Mouse (Mus musculus): Measurements from ENCODE around the gene Pa2g4. TPM values are rescaled to one million over a fixed set of nuclear protein-coding genes. Genes with fewer than 3 reads are reported as not detected.

Gene Pa2g4
- polyA plus RNA-seq, 1 experiment from 2014 or later = 205 TPM

DNA sequence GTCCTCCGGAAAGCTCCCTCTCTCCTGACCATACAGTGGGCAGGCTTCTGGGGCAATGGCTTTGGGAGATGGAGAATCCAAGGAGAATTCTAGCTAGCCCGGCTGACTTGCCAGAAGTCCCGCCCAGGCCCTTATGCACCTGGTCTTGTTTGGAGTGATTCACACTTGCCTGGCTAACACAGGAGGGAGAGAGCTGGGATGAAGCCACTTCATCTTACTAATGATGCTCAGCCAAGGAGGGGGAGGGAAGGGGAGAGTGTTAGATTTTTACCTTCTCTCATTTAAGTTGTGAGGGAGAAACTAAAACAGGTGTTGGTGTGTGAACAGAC is 20.3 kb downstream of the Pa2g4 start:
- DNase-seq (ENCODE audit: low spot score) = no peak
- H3K27ac ChIP-seq = no peak overlapping the region
- no peaks in the 10 kb centered on the region for H3K9me3 ChIP-seq
- H3K4me3 ChIP-seq = no peak overlapping the region
- H3K27me3 ChIP-seq (ENCODE audit: insufficient read depth, poor library complexity, severe bottlenecking) = no peaks in the 10 kb centered on the region
- H3K4me1 ChIP-seq (replicated peaks) = peaks cover 30% of the 10 kb centered on the region
- 91% methylated on average over 3 of the region's 3 CpGs for WGBS
- H3K36me3 ChIP-seq = peaks cover 53% of the 10 kb centered on the region

DNA sequence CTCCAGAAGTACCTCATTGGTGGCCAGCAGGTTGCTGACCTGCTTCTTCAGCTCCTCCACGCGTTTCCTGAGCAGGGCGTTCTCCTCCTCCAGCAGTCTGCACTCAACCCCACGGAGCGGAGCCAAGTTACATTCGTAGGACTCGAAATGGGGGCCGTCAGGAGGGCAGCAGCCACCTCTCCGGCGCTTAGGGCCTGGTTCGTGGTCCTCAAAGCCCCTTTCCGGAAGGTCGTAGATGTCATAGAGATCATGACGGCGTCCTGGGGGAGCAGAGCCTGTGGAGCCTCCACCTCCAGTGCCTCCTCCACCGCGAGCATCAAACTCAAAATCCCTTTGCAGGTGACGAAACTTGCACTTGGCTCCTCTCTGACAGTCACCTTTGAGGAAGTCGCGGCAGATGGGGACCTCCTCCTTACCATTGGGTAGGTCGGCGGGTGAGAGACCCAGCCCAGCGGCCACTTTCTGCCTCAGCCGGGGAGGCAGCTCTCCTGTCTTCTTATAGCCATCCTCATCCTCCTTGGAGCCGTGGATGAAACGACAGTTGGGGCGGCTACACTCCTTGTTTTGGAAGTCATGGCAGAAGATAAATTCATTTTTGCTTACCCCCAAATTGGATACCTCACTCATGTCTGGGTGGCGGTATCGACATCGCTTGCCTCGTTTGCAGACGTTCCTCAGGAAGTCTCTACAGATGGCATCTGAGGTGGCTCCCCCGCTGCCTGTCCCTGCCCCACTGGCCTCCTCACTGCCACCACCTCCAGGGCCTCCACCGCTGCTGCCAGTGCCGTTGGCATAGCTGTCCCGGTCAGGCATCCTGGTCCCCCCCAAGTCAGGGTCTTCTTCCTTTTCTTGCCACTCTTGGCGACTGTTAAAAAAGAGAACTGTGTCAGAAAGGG is 20.9 kb downstream of the Pa2g4 start:
- Histone ChIP-seq H3K36me3 (peaks cover 53% of the 10 kb centered on the region), H3K27me3 (ENCODE audit: insufficient read depth, poor library complexity, severe bottlenecking) (no peaks in the 10 kb centered on the region), H3K4me3 (0 out of 2 replicates have a peak overlapping the region, but pooled peaks have one; percentile 2), H3K9me3 (no peaks in the 10 kb centered on the region), H3K27ac (no peak overlapping the region), H3K4me1 (replicated peaks) (peaks cover 30% of the 10 kb centered on the region)
- no peak for DNase-seq (ENCODE audit: low spot score)
- 96% methylated on average over 37 of the region's 37 CpGs for WGBS

DNA sequence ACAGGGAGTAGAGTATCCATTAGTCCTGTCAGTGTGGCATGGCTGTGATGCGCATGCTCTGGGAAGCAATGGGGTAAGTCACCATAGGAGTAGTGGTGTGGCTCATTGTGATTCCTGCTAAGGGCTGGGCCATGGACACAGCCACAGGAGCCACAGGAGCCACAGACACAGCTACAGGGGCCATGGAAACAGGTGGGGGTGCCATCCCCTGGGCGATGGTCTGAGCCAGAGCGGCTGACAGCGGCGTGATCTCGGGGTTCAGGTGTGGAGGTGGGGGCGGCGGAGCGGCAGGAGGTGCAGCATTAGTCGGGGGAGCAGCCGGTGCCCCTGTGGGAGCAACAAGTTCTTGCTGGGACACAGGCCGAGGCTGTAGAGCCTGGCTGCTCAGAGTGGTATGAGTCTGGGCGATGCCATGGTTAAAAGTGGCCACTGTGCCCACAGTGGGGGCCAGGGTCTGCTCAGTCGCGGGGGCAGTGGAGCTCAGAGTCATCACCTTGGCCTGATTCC is 21.6 kb downstream of the Pa2g4 start:
- Histone ChIP-seq H3K27me3 (ENCODE audit: insufficient read depth, poor library complexity, severe bottlenecking) (no peaks in the 10 kb centered on the region), H3K9me3 (no peaks in the 10 kb centered on the region), H3K4me1 (replicated peaks) (peaks cover 30% of the 10 kb centered on the region), H3K27ac (no peak overlapping the region), H3K4me3 (peak overlapping the region; percentile 2; the same call in 1 of the 2 replicates), H3K36me3 (peaks cover 53% of the 10 kb centered on the region)
- WGBS = 98% methylated on average over 15 of the region's 15 CpGs
- DNase-seq (ENCODE audit: low spot score) = no peak

DNA sequence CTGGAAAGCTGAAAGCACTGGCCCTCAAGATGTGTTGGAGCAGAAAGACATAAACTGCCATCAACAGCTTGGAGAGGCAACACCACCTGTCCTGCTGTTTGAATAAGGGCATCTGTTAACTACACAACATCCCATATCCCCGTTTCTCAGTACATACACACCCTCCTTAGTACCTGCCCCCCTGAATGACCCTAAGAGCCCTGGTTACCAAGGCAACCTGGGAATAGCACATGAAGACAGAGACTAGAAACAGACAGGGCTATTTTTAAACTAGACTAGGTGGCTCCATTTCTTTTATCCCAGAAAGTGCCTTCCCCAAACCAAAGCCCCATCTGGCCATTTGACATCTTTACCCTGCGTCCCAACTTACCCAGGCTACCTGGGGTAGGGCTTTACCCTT is 22.7 kb downstream of the Pa2g4 start:
- 73% methylated on average over 2 of the region's 2 CpGs for WGBS

DNA sequence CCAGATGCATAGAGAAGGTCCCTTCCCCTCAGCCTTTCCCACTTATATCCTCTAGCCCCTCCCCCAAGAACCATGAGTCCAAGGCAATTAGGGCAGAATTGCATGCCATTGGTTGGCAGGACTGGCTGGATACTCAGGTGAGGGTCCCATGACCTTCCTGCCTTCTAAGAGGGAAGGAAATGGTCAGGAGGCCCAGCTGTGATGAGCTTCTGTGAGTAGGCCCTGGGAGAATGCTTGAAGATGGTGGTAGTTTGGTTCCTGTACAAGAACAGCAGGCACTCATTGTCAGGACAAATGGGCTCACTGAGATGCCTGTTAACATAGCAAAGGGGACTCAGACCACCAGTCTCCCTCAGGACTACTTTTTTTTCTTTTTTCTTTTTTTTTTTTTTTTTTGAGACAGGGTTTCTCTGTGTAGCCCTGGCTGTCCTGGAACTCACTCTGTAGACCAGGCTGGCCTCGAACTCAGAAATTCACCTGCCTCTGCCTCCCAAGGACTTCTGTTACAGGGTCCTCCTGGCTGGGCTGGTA is 27.4 kb downstream of the Pa2g4 start:
- Histone ChIP-seq H3K9me3 (no peaks in the 10 kb centered on the region), H3K27me3 (ENCODE audit: insufficient read depth, poor library complexity, severe bottlenecking) (peaks cover 6% of the 10 kb centered on the region; the same call in 1 of the 2 replicates), H3K4me3 (no peak overlapping the region), H3K27ac (no peak overlapping the region), H3K4me1 (replicated peaks) (peaks cover 13% of the 10 kb centered on the region), H3K36me3 (peaks cover 26% of the 10 kb centered on the region)
- no peak for DNase-seq (ENCODE audit: low spot score)
- WGBS = 95% methylated on average over 1 of the region's 1 CpGs

More for the DNA sequence above, 22.7 kb downstream of the Pa2g4 start:
- Histone ChIP-seq H3K9me3 (no peaks in the 10 kb centered on the region), H3K27me3 (ENCODE audit: insufficient read depth, poor library complexity, severe bottlenecking) (no peaks in the 10 kb centered on the region), H3K27ac (no peak overlapping the region), H3K4me3 (no peak overlapping the region), H3K4me1 (replicated peaks) (peaks cover 30% of the 10 kb centered on the region), H3K36me3 (peaks cover 53% of the 10 kb centered on the region)
- DNase-seq (ENCODE audit: low spot score) = no peak

DNA sequence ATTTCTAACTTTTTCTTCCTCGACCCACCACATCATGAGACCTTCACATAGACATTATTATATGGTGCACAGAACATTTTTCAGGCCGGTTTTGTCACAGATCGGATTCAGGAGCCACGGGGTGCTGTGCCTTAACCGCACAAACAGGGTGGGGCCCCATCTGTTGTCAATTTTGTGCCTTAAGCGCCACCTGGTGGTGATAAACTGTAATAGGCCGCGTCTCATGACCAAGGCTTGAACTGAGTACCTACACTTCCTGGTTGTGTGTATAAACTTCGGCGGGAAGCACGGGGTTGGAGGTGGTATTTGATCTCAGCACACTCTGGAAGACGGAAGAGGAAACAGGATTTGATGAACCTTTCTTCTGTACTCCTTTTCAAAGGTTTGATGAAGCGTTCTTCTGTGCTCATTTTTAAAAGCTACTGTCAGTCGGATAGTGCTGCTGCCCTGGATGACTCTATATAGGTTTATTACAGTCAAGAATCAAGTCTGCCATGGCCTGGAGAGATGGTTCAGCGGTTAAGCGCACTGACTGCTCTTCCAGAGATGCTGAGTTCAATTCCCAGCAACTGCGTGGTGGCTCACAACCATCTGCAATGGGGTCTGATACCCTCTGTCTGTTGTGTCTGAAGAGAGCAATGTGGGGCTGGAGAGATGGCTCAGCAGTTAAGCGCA is 29.4 kb downstream of the Pa2g4 start:
- 18% methylated on average over 18 of the region's 18 CpGs for WGBS
- peak overlapping the region; percentile 20 for H3K27ac ChIP-seq
- H3K27me3 ChIP-seq (ENCODE audit: insufficient read depth, poor library complexity, severe bottlenecking) = peaks cover 6% of the 10 kb centered on the region; the same call in 1 of the 2 replicates
- H3K4me1 ChIP-seq (replicated peaks) = peaks cover 11% of the 10 kb centered on the region; the same call in 1 of the 2 replicates
- peaks cover 6% of the 10 kb centered on the region for H3K36me3 ChIP-seq
- DNase-seq (ENCODE audit: low spot score) = peak; percentile 88
- H3K4me3 ChIP-seq = peak overlapping the region; percentile 36
- H3K9me3 ChIP-seq = no peaks in the 10 kb centered on the region

DNA sequence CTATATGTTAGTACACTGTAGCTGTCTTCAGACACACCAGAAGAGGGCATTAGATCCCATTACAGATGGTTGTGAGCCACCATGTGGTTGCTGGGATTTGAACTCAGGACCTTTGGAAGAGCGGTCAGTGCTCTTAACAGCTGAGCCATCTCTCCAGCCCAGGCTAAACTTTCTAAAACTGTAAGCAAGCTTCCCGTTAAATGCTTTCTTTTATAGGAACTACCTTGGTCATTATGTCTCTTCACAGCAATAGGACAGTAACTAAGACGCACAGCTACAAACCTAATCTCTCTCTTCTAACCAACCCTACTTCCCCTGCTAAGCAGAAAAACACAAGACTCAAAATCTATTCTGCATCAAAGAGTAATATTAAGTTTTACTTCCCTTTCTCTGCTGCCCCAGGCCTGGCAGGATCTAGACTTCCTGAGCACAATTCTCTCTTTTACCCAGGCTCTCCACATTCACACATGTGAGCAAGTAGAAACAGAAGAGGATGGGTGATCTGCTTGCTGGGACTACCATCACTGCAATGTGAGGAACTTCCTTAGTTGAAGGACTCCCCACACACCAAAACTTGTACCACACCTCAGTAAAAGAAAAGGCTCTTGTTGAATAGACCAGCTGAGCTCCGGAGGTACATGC is 30.0 kb downstream of the Pa2g4 start:
- Histone ChIP-seq H3K4me1 (replicated peaks) (peaks cover 11% of the 10 kb centered on the region; the same call in 1 of the 2 replicates), H3K27ac (peak overlapping the region; percentile 20), H3K4me3 (peak overlapping the region; percentile 36), H3K27me3 (ENCODE audit: insufficient read depth, poor library complexity, severe bottlenecking) (peaks cover 6% of the 10 kb centered on the region; the same call in 1 of the 2 replicates), H3K9me3 (no peaks in the 10 kb centered on the region), H3K36me3 (no peaks in the 10 kb centered on the region)
- DNase-seq (ENCODE audit: low spot score) = no peak
- WGBS = 71% methylated on average over 4 of the region's 4 CpGs

DNA sequence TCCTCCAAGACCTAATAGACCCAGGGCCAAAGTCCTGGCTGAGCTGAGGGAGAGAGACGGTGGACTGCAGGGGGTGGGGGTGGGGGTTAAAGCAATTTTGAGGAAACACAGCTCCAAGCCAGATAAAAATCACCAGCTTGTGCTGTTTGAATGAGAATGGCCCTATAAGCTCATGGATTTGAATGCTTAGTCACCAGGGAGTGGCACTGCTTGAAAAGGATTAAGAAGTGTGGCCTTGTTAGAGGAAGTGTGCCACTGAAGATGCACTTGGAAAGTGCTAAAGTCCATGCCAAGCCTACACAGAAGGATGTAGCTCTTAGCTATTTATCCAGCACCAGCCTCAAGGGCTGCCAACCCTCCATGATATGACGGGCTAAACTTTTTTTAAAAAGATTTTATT is 30.6 kb downstream of the Pa2g4 start:
- no peaks in the 10 kb centered on the region for H3K9me3 ChIP-seq
- DNase-seq (ENCODE audit: low spot score) = no peak
- H3K27ac ChIP-seq = no peak overlapping the region
- H3K4me1 ChIP-seq (replicated peaks) = peaks cover 11% of the 10 kb centered on the region; the same call in 1 of the 2 replicates
- H3K36me3 ChIP-seq = no peaks in the 10 kb centered on the region
- no peak overlapping the region for H3K4me3 ChIP-seq
- 79% methylated on average over 2 of the region's 2 CpGs for WGBS
- peaks cover 6% of the 10 kb centered on the region; the same call in 1 of the 2 replicates for H3K27me3 ChIP-seq (ENCODE audit: insufficient read depth, poor library complexity, severe bottlenecking)

DNA sequence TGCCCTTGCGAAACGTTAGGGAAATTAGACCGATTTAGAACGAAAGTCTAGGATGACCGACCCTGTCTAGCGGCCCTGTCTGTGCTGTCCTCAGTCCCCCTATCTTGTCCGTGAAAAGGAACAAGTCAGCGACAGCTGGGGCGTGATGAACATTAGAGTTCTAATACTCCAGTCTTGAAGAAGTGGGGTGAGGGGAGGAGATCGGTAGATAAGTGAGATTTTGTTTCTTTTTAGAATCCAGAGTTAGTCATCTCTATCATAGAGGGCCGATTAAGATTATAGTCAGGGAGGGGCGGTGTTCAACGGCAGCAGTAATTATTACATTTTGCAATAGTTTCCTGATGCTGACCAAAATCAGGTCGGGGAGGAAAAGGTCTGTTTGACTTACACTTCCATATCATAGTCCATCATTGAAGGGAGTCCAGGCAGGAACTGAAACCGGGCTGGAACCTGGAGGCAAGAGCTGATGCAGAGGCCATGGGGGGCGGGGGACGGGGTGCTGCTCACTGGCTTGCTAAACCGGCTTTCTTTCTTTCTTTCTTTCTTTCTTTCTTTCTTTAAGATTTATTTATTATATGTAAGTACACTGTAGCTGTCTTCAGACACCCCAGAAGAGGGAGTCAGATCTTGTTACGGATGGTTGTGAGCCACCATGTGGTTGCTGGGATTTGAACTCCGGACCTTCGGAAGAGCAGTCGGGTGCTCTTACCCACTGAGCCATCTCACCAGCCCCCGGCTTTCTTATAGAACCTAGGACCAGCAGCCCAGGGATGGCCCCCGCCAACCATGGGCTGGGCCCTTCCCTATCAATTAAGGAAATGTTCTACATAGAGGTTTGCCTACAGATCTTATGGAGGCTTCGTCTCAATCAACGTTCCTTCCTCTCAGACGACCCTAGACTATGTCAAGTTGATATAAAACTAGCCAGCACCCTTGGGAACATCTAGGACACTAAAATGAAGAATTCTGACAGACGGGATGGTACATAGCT is 39.1 kb downstream of the Pa2g4 start:
- H3K36me3 ChIP-seq = 0 out of 2 replicates have a peak, but pooled peaks cover 4% of the 10 kb centered on the region
- H3K4me1 ChIP-seq (replicated peaks) = peaks cover 29% of the 10 kb centered on the region
- H3K4me3 ChIP-seq = peak overlapping the region; percentile 92
- 34% methylated on average over 28 of the region's 28 CpGs for WGBS
- DNase-seq (ENCODE audit: low spot score) = no peak
- no peaks in the 10 kb centered on the region for H3K9me3 ChIP-seq
- H3K27ac ChIP-seq = peak overlapping the region; percentile 64; the same call in 1 of the 2 replicates
- peaks cover 69% of the 10 kb centered on the region for H3K27me3 ChIP-seq (ENCODE audit: insufficient read depth, poor library complexity, severe bottlenecking)

DNA sequence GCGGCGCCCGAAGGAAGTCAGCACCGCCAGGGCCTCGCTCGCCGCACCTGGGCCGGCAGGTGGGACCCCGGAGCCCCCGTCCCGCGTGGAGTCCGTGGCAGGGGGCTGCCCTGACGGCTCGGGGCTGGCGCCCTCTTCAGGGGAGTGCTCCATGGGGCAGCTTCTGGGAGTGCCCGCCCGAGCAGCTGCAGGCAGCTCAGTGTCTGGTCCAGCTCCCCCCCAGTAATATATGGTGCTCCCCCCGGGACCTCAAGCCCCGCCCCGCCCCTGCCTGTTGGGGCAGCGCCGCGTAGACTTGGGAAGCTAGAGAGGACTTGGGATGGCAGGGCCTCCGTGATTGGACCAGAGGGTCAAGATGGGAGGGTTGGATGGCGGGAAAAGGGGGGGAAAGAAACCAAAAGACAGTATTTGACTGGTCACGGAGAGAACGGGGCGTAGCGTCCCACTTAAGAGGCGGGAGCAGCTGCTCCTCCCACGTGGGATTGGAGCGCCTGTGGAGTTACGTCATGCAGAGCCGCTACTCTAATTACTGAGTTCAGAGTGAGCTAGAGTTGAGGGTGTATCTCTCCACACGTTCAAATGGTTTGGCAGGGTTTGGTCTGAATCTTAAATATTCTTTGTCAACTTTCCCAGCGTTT is 40.0 kb downstream of the Pa2g4 start, which contains the start of gene Esyt1:
Esyt1 (minus strand) TSS at position 201 of the 638 bp plus-strand sequence.
- Histone ChIP-seq H3K36me3 (0 out of 2 replicates have a peak, but pooled peaks cover 4% of the 10 kb centered on the region), H3K4me1 (replicated peaks) (peaks cover 29% of the 10 kb centered on the region), H3K9me3 (no peaks in the 10 kb centered on the region), H3K27me3 (ENCODE audit: insufficient read depth, poor library complexity, severe bottlenecking) (peaks cover 76% of the 10 kb centered on the region), H3K27ac (peak within 1 kb of the TSS; percentile 86), H3K4me3 (peak within 1 kb of the TSS; percentile 92)
- WGBS = under 1% methylated on average over 37 of the region's 37 CpGs
- peak; percentile 94 for DNase-seq (ENCODE audit: low spot score)

All from hindbrain, embryonic 10.5 days (tissue).